Comparison of ENCODE assay signal across 20 mouse cellular contexts in genomic region chr17:84372411-84373045, GRCm38 (mm10).
A peak's percentile ranks its signal among the peaks of the same experiment; 100 is the strongest.
DNase-seq lines count a peak whose midpoint lies in the region; ATAC-seq lines count a peak whose summit lies in the region.
"Had no signal": no experiment of that assay in that cellular context is flagged by ENCODE, and none has a peak within 500 bp of the region (broad histone marks: within the 10 kb centered on the region; RNA-seq: fewer than 3 reads in every experiment).

No protein-coding gene starts in this region.

- no peak overlapping the region for H3K4me3 ChIP-seq in heart, embryonic 16.5 days (ENCODE audit: low read length)
- H3K4me3 ChIP-seq in limb, embryonic 11.5 days (ENCODE audit: low read depth, low read length): no peak overlapping the region
- H3K4me3 ChIP-seq: forebrain, embryonic 15.5 days; heart, embryonic 12.5 days; hindbrain, embryonic 13.5 days had no signal

- no peak overlapping the region; the same call in 1 of the 2 replicates for H3K4me2 ChIP-seq in heart, embryonic 16.5 days (ENCODE audit: low read depth, low read length)
- 0 out of 2 replicates have a peak overlapping the region, but pooled peaks have one; percentile 3 for H3K4me2 ChIP-seq in limb, embryonic 11.5 days (ENCODE audit: low read depth, severe bottlenecking)
- H3K4me2 ChIP-seq: forebrain, embryonic 15.5 days; heart, embryonic 12.5 days; hindbrain, embryonic 13.5 days had no signal

- no peak overlapping the region for H3K9ac ChIP-seq in heart, embryonic 16.5 days (ENCODE audit: low read length)
- H3K9ac ChIP-seq in limb, embryonic 11.5 days (ENCODE audit: low read length): no peak overlapping the region
- H3K9ac ChIP-seq: forebrain, embryonic 15.5 days; heart, embryonic 12.5 days; hindbrain, embryonic 13.5 days had no signal

- no peaks in the 10 kb centered on the region for H3K9me3 ChIP-seq in heart, embryonic 16.5 days (replicated peaks; ENCODE audit: control insufficient read depth, low read length)
- no peaks in the 10 kb centered on the region for H3K9me3 ChIP-seq in limb, embryonic 11.5 days (ENCODE audit: control insufficient read depth, low read length)
- H3K9me3 ChIP-seq: forebrain, embryonic 15.5 days; heart, embryonic 12.5 days; hindbrain, embryonic 13.5 days had no signal

- WGBS in heart, embryonic 16.5 days: 59% methylated on average over 6 of the region's 6 CpGs
- WGBS in limb, embryonic 11.5 days: 71% methylated on average over 6 of the region's 6 CpGs

- H3K27me3 ChIP-seq in heart, embryonic 16.5 days (ENCODE audit: control insufficient read depth, insufficient read depth, low read length): no peaks in the 10 kb centered on the region
- H3K27me3 ChIP-seq in limb, embryonic 11.5 days (ENCODE audit: control insufficient read depth, insufficient read depth, low read length): no peaks in the 10 kb centered on the region
- H3K27me3 ChIP-seq: forebrain, embryonic 15.5 days; heart, embryonic 12.5 days; hindbrain, embryonic 13.5 days had no signal

- ATAC-seq in cerebellum, adult (ENCODE audit: insufficient number of reproducible peaks, low FRiP score, low TSS enrichment): no peak
- no peak; the same call in 1 of the 2 replicates for ATAC-seq in heart, embryonic 16.5 days (replicated peaks; ENCODE audit: extremely low read depth, insufficient read depth, low FRiP score)
- no peak for ATAC-seq in limb, embryonic 11.5 days (ENCODE audit: insufficient number of reproducible peaks, low FRiP score, low TSS enrichment, low read depth)
- ATAC-seq: activated CD4-positive, CD25-positive, alpha-beta regulatory T cell, adult 4 months; forebrain, embryonic 15.5 days; hindbrain, postnatal 0 days had no signal

- H3K36me3 ChIP-seq in heart, embryonic 16.5 days (ENCODE audit: control insufficient read depth, insufficient read depth): no peaks in the 10 kb centered on the region
- H3K36me3 ChIP-seq in limb, embryonic 11.5 days (ENCODE audit: control insufficient read depth, insufficient read depth, low read length): no peaks in the 10 kb centered on the region
- H3K36me3 ChIP-seq: forebrain, embryonic 15.5 days; hindbrain, embryonic 13.5 days had no signal

- peak overlapping the region; percentile 39; the same call in 1 of the 2 replicates for H3K27ac ChIP-seq in heart, embryonic 16.5 days (ENCODE audit: low read length)
- no peak overlapping the region for H3K27ac ChIP-seq in limb, embryonic 11.5 days (replicated peaks; ENCODE audit: low read depth, low read length)
- H3K27ac ChIP-seq: forebrain, embryonic 15.5 days; hindbrain, embryonic 13.5 days; hindbrain, postnatal 0 days had no signal

- H3K4me1 ChIP-seq in heart, embryonic 16.5 days (ENCODE audit: control insufficient read depth, insufficient read depth, low read length): peaks cover 36% of the 10 kb centered on the region
- peaks cover 36% of the 10 kb centered on the region for H3K4me1 ChIP-seq in limb, embryonic 11.5 days (ENCODE audit: control insufficient read depth, insufficient read depth, low read length)

- DNase-seq in cerebellum, postnatal 14 days: peak; percentile 44 to 46
- no peak for DNase-seq in heart, adult 8-10 months (ENCODE audit: low spot score)
- peak; percentile 55 for DNase-seq in adipocyte (ENCODE audit: low spot score)
- no peak for DNase-seq in limb, embryonic 11.5 days (ENCODE audit: low spot score)
- DNase-seq in urinary bladder, postnatal 14 days (ENCODE audit: low spot score): no peak
- DNase-seq in ovary, adult 18-20 months (ENCODE audit: low spot score): no peak
- DNase-seq: adrenal gland, adult 2 months; adrenal gland, postnatal 25 days; cerebellum, adult 2 months; cerebellum, postnatal 36 days; gastrocnemius, postnatal 36 days; heart, adult 18-20 months; heart, postnatal 10 days had no signal

Comparison
In these comparisons a context has a peak if more than half of its experiments do, and no peak if none do; other contexts are left out.
1. DNase-seq: peak in cerebellum, postnatal 14 days (2 of 2) and adipocyte (single experiment); none in heart, adult 8-10 months (single experiment), limb, embryonic 11.5 days (single experiment), urinary bladder, postnatal 14 days (single experiment) and ovary, adult 18-20 months (single experiment).